Mouse (Mus musculus): ENCODE results near the gene Rnf212b. TPM values are rescaled to one million over a fixed set of nuclear protein-coding genes. Genes with fewer than 3 reads are reported as not detected.

Rnf212b gene
- total RNA-seq, 2 experiments from 2014 or later = 1.0 to 5.0 TPM

DNA sequence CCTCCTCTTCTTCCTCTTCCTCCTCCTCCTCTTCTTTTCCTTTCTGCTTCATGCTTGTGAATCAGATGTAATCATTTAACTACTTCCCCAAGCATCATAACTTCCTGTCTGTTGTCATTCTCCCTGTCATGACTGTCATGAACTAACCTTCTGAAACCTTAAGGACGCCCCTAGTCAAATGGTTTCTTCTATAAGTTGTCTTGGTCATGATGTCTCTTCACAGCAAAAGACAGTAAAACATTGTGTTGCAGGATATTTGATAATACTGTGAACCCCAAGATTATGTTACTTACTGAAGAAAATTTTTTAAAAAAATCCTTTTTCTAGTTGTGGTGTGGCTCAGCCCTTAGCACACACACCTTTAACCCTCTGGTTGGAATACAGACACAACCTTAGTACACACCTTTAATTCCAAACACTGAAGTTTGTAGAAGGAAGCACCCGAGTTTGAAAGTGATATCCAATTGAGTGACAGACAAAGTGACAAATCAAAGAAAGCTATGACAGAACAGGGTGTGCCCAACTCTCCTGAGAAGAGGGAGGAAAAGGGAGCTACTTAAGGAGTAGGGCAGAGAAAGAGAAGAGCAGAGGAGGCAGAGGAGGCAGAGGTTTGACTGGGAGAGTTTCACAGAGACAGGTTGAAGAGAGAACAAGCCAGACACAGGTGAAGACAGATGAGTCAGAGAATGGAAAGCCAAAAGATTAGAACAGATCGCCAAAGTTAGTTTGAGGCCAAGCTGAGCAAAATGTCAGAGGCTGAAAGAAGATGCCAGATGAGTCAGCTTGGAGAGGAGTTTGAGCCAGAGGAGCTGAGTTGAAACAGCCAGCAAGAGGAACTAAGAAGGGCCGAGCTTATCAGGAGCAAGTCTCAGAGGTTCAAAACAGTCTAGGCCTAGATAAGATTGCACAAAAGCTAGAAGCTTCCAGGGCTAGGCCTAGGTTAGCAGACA lies 4.9 kb upstream of the Rnf212b start:
- no peak for DNase-seq
- TF ChIP-seq CTCF (IDR thresholded peaks at IDR 0.05) = no peak
- H3K27ac ChIP-seq = peak overlapping the region; percentile 68
- no peak overlapping the region for H3K4me3 ChIP-seq
- intact Hi-C loops (cut with DNase I) = no loop called here

DNA sequence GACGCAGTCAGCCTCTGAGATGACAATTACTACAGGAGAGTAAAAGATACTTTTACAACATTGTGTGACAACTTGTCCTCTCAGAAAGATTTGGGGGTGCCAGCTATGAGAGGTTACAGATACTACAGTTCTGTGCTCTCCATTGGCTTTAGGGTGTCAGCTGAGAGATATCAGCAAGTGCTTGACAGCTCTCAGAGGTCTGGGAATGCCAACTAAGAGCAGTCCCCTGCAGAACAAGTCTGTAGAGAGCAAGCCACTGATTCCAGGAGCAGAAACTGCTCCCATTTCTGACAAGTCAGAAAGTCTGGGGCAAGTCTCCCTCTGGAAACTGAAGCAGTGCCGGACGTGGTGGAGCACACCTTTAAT lies 4.3 kb upstream of the Rnf212b start:
- no peak for TF ChIP-seq CTCF (IDR thresholded peaks at IDR 0.05)
- DNase-seq = no peak
- Histone ChIP-seq H3K4me3 (no peak overlapping the region), H3K27ac (peak overlapping the region; percentile 68)
- intact Hi-C loops (cut with DNase I) = no loop called here

DNA sequence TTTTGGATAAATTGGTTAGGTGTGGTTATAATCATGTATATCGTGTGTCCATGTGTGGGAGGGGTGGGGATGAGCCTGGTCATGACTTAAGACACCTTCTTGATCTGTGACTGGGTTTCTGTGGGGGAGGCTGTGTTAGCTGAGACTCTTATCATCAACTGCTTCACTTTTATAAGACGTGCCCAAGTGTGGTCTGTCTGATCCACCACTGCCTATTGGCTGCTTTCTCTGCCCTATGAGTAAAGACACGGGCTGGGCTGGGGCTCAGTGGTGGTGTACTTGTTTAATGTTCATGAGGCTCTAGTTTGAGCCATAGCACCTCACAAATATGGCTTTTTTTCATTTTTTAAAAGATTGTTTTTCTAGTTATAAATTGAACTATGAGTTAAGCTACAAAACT lies 1.8 kb downstream of the Rnf212b start:
- H3K27ac ChIP-seq = no peak overlapping the region
- TF ChIP-seq CTCF (IDR thresholded peaks at IDR 0.05) = no peak
- no peak overlapping the region for H3K4me3 ChIP-seq
- no peak for DNase-seq
- intact Hi-C loops (cut with DNase I) = no loop called here

- intact Hi-C loops (cut with DNase I) = loop anchor here (1.0 kb wide), 1 partner anchor 103 kb away; no protein-coding TSS in a partner anchor
- DNase-seq = peak; percentile 31
- peak; percentile 64 for TF ChIP-seq CTCF (IDR thresholded peaks at IDR 0.05)
- H3K4me3 ChIP-seq = no peak overlapping the region
- H3K27ac ChIP-seq = no peak overlapping the region
Observed at GRCm38 (mm10) chr14:54817791-54818190, 3.9 kb downstream of the Rnf212b start.

GRCm38 (mm10) chr14:54822301-54822700 lies 8.4 kb downstream of the Rnf212b start:
- intact Hi-C loops (cut with DNase I) = no loop called here
- Histone ChIP-seq H3K27ac (no peak overlapping the region), H3K4me3 (no peak overlapping the region)
- no peak for DNase-seq
- TF ChIP-seq CTCF (IDR thresholded peaks at IDR 0.05) = no peak

DNA sequence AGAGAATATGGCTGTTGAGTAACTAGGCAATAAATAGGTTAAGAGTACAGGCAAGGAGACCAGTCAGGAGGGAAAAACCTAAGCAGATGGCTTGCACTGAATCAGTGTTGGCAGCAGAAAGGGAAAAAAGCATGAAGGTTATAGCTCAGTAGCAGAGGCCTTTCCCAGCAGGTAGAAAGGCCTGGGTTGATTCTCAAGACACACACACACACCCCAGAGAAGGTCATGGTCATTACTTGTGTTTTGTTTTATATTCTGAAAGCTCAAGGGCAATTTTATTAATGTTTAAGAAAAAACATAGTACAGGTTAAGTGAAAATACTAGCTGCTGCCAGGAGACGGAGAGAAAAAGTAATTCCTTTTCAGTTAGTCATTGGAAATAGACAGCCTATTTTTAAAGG lies 9.8 kb downstream of the Rnf212b start:
- DNase-seq = no peak
- Histone ChIP-seq H3K27ac (no peak overlapping the region), H3K4me3 (no peak overlapping the region)
- intact Hi-C loops (cut with DNase I) = no loop called here
- no peak for TF ChIP-seq CTCF (IDR thresholded peaks at IDR 0.05)

- DNase-seq = peak; percentile 28
- Histone ChIP-seq H3K27ac (peak overlapping the region; percentile 78), H3K4me3 (peak overlapping the region; percentile 65)
- intact Hi-C loops (cut with DNase I) = loop anchor here (2.0 to 5.0 kb wide), 2 partner anchors 171 to 234 kb away; partner anchors contain the start of gene Ngdn
- peak; percentile 63 for TF ChIP-seq CTCF (IDR thresholded peaks at IDR 0.05)
Observed at GRCm38 (mm10) chr14:54843461-54843860, 29.5 kb downstream of the Rnf212b start.

DNA sequence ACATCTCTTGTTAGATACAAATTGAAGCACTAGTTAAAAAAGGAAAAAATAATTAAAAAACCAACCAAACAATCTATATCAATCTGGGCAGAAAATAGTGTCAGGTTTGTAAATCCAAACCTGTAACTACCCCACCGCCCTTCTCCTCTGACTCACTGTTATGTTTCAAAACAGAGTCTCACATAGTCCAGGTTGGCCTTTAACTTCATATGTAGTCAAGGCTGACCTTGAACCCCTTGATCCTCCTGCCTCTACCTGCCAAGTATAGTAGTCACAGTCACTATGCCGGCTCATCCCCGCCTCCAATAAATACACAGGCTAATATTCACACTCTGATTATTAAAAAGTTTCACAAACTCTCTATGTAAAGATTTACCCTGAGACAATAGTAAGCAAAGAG lies 41.8 kb downstream of the Rnf212b start:
- intact Hi-C loops (cut with DNase I) = no loop called here
- no peak overlapping the region for H3K4me3 ChIP-seq
- no peak for TF ChIP-seq CTCF (IDR thresholded peaks at IDR 0.05)

DNA sequence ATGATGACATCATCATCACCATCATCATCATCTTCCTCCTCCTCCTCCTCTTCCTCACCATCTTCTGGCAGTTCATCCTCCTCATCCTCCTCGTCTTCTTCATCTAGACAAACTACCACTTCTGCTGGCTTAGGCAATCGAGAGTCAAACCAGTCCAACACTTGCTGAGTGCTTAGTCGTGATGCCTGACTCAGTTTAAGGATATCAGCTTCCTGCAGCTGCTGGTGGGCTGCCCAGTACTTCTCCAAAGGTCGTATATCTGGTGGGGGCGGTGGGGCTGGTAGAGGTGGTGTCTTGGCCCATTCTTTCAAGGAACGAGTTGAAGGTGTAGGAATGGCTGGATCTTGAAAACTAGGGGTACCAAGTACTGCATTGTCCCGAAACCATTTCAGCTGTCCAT lies 42.8 kb downstream of the Rnf212b start:
- TF ChIP-seq CTCF (IDR thresholded peaks at IDR 0.05) = no peak
- intact Hi-C loops (cut with DNase I) = no loop called here
- Histone ChIP-seq H3K4me3 (no peak overlapping the region), H3K27ac (no peak overlapping the region)
- DNase-seq = no peak

More for the DNA sequence above, 41.8 kb downstream of the Rnf212b start:
- DNase-seq = no peak
- no peak overlapping the region for H3K27ac ChIP-seq

DNA sequence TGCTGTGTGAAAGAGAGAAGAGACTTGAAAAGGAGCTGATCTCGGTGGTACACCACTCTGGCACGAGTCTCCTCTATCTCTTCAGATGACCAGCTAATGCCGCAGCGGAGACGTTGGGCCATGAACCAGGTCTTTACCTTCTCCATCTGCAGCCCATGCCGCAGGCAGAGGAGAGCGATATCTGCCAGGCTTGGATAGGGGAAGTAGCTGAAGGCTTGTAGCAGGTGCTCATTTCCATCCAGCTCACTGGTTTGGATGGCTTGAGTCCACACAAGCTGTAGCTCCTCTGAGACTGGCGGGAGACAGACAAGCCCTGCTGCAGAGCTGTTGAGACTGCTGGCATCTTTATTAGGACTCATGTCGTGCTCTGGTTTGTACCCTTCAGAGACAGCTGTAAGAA lies 44.0 kb downstream of the Rnf212b start:
- no peak overlapping the region for H3K4me3 ChIP-seq
- H3K27ac ChIP-seq = no peak overlapping the region
- intact Hi-C loops (cut with DNase I) = no loop called here
- DNase-seq = peak; percentile 18
- no peak for TF ChIP-seq CTCF (IDR thresholded peaks at IDR 0.05)

DNA sequence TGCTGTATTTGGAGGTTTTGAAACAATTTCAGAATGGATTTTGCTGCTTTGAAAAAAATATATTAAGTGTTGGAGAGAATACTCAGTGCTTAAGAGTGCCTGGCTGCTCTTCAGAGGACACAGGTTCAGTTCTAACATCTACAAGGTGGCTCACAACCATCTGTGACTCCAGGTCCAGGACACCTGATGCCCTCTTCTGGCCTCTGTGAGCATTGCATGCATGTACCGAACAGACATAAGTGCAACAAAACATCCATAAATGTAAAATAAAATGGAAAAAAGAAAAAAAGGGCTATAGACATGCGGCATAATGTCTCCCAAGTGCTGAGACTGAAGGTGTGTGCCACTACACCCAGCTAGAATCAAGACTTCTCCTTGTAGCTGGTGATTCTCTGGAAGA lies 46.6 kb downstream of the Rnf212b start:
- no peak overlapping the region for H3K4me3 ChIP-seq
- no peak overlapping the region for H3K27ac ChIP-seq
- TF ChIP-seq CTCF (IDR thresholded peaks at IDR 0.05) = peak; percentile 83
- peak; percentile 60 for DNase-seq
- intact Hi-C loops (cut with DNase I) = loop anchor here (1.0 kb wide), 1 partner anchor 146 kb away; no protein-coding TSS in a partner anchor

GRCm38 (mm10) chr14:54863501-54864312 lies 49.8 kb downstream of the Rnf212b start:
- DNase-seq = peak; percentile 96
- intact Hi-C loops (cut with DNase I) = no loop called here
- Histone ChIP-seq H3K4me3 (peak overlapping the region; percentile 73), H3K27ac (peak overlapping the region; percentile 94)
- TF ChIP-seq CTCF (IDR thresholded peaks at IDR 0.05) = no peak
